Comparison of ENCODE assay signal across 20 mouse cellular contexts in the genomic region with DNA sequence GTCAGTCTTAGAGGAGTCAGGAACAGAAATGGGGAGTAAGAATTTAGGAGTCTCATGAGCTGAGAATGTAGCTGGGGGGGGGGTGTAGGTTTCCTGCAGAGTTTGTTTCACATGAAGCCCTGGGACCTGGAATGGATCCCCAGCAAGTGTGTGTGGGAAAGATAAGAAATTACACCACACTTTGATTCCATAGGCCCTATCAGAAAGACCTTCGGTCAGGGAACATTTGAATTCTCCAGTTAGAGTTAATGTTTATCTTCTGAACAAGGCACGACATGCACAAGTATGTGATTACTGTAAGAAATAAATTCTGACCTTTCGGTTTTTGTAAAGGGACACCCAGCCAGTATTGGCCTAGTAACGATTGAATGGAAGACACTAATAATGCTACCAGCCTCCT. TPM values are rescaled to one million over a fixed set of nuclear protein-coding genes. Genes with fewer than 3 reads are reported as not detected.
DNase-seq lines count a peak whose midpoint lies in the region; ATAC-seq lines count a peak whose summit lies in the region.
"Had no signal": no experiment of that assay in that cellular context is flagged by ENCODE, and none has a peak within 500 bp of the region (broad histone marks: within the 10 kb centered on the region; RNA-seq: fewer than 3 reads in every experiment).

No protein-coding gene starts in this region.

- 45% methylated on average over 4 of the region's 4 CpGs for WGBS in intestine, embryonic 16.5 days
- 88% methylated on average over 4 of the region's 4 CpGs for WGBS in forebrain, embryonic 16.5 days
- 56% methylated on average over 4 of the region's 4 CpGs for WGBS in heart, embryonic 11.5 days (ENCODE audit: insufficient replicate concordance)

- intact Hi-C loops in heart, postnatal 25 days (cut with DNase I): no loop called here

- peak; percentile 7 for DNase-seq in heart, adult 11 months
- DNase-seq in heart, postnatal 25 days (ENCODE audit: low spot score): no peak
- peak; percentile 14 for DNase-seq in c-Kit-positive CD71-positive TER-119-negative erythroid progenitor cells, embryonic 14.5 days (ENCODE audit: low read depth)
- no peak for DNase-seq in gastrocnemius, postnatal 10 days
- DNase-seq: cerebellum, adult 9-10 months; kidney, postnatal 10 days; right cerebral cortex, postnatal 4 days; thymus, postnatal 25 days had no signal

- H3K4me3 ChIP-seq in intestine, embryonic 16.5 days (ENCODE audit: low read length): no peak overlapping the region
- H3K4me3 ChIP-seq in forebrain, embryonic 16.5 days (replicated peaks; ENCODE audit: low read length): no peak overlapping the region
- no peak overlapping the region for H3K4me3 ChIP-seq in heart, embryonic 11.5 days (ENCODE audit: low read depth, low read length)
- H3K4me3 ChIP-seq: hindbrain, embryonic 15.5 days; megakaryocyte, embryonic 14.5 days had no signal

- peak; percentile 94 for ATAC-seq in intestine, embryonic 16.5 days
- peak; percentile 31; the same call in 1 of the 2 replicates for ATAC-seq in megakaryocyte progenitor cell, adult 5-6 weeks (replicated peaks; ENCODE audit: poor library complexity)
- no peak for ATAC-seq in forebrain, embryonic 16.5 days
- no peak for ATAC-seq in heart, embryonic 11.5 days (replicated peaks; ENCODE audit: insufficient number of reproducible peaks, low FRiP score, low TSS enrichment)

- peak overlapping the region; percentile 81 for H3K27ac ChIP-seq in intestine, embryonic 16.5 days (ENCODE audit: low read length)
- no peak overlapping the region for H3K27ac ChIP-seq in forebrain, embryonic 16.5 days (ENCODE audit: low read length)
- no peak overlapping the region for H3K27ac ChIP-seq in heart, embryonic 11.5 days (ENCODE audit: low read depth, low read length)
- H3K27ac ChIP-seq: hindbrain, embryonic 15.5 days had no signal

- H3K9ac ChIP-seq in intestine, embryonic 16.5 days (ENCODE audit: low read depth, low read length): no peak overlapping the region
- no peak overlapping the region for H3K9ac ChIP-seq in forebrain, embryonic 16.5 days (replicated peaks; ENCODE audit: low read depth, low read length)
- no peak overlapping the region for H3K9ac ChIP-seq in heart, embryonic 11.5 days (ENCODE audit: low read depth, low read length)
- H3K9ac ChIP-seq: hindbrain, embryonic 15.5 days had no signal

- H3K4me2 ChIP-seq in intestine, embryonic 16.5 days (ENCODE audit: low read depth, low read length): no peak overlapping the region; the same call in 1 of the 2 replicates
- H3K4me2 ChIP-seq in forebrain, embryonic 16.5 days (ENCODE audit: low read length): no peak overlapping the region
- no peak overlapping the region for H3K4me2 ChIP-seq in heart, embryonic 11.5 days
- H3K4me2 ChIP-seq: hindbrain, embryonic 15.5 days had no signal

- no peaks in the 10 kb centered on the region for H3K36me3 ChIP-seq in intestine, embryonic 16.5 days (ENCODE audit: control insufficient read depth, insufficient read depth, low read length)
- H3K36me3 ChIP-seq in forebrain, embryonic 16.5 days (ENCODE audit: control insufficient read depth, insufficient read depth): no peaks in the 10 kb centered on the region
- H3K36me3 ChIP-seq in heart, embryonic 11.5 days (ENCODE audit: control insufficient read depth, insufficient read depth, low read length): no peaks in the 10 kb centered on the region
- H3K36me3 ChIP-seq: hindbrain, embryonic 15.5 days had no signal

- no peaks in the 10 kb centered on the region for H3K27me3 ChIP-seq in intestine, embryonic 16.5 days (replicated peaks; ENCODE audit: control insufficient read depth, insufficient read depth, low read length)
- no peaks in the 10 kb centered on the region for H3K27me3 ChIP-seq in forebrain, embryonic 16.5 days (replicated peaks; ENCODE audit: control insufficient read depth, insufficient read depth, low read length)
- no peaks in the 10 kb centered on the region for H3K27me3 ChIP-seq in heart, embryonic 11.5 days (ENCODE audit: control insufficient read depth, insufficient read depth, low read length)
- H3K27me3 ChIP-seq: hindbrain, embryonic 15.5 days had no signal

- H3K9me3 ChIP-seq in intestine, embryonic 16.5 days (ENCODE audit: control insufficient read depth, low read length): no peaks in the 10 kb centered on the region; the same call in 1 of the 2 replicates
- no peaks in the 10 kb centered on the region for H3K9me3 ChIP-seq in forebrain, embryonic 16.5 days (ENCODE audit: control insufficient read depth, low read length)
- no peaks in the 10 kb centered on the region for H3K9me3 ChIP-seq in heart, embryonic 11.5 days (replicated peaks; ENCODE audit: control insufficient read depth, low read length)
- H3K9me3 ChIP-seq: hindbrain, embryonic 15.5 days had no signal

- no peaks in the 10 kb centered on the region for H3K4me1 ChIP-seq in intestine, embryonic 16.5 days (ENCODE audit: control insufficient read depth, insufficient read depth, low read length)
- no peaks in the 10 kb centered on the region for H3K4me1 ChIP-seq in forebrain, embryonic 16.5 days (replicated peaks; ENCODE audit: control insufficient read depth, insufficient read depth, low read length)
- no peaks in the 10 kb centered on the region for H3K4me1 ChIP-seq in heart, embryonic 11.5 days (ENCODE audit: control insufficient read depth, insufficient read depth, low read length)
- H3K4me1 ChIP-seq: hindbrain, embryonic 15.5 days; megakaryocyte, embryonic 14.5 days had no signal

RNA-seq across cellular contexts. Expression of a gene that starts 37.6 kb away (rescaled TPM):
- not detected for total RNA-seq in heart, postnatal 25 days (2021)
- 0.22 and 0.76 TPM in 2 replicates for polyA plus RNA-seq in intestine, embryonic 16.5 days (2015; fragmentation: Nextera tagmentation; extraction: Ambion mirVana)
- total RNA-seq in megakaryocyte progenitor cell, adult 5-6 weeks (2015): not detected in 2 replicates
- not detected in 2 replicates for total RNA-seq in megakaryocyte progenitor cell, adult 5-6 weeks (2017)
- not detected for total RNA-seq in gastrocnemius, postnatal 10 days (2021)
- polyA plus RNA-seq in forebrain, embryonic 16.5 days (2015; fragmentation: Nextera tagmentation; extraction: Ambion mirVana): not detected in 2 replicates
- polyA plus RNA-seq in heart, embryonic 11.5 days (2014; fragmentation: Nextera tagmentation; extraction: Ambion mirVana): not detected in 2 replicates
- total RNA-seq: layer of hippocampus, adult 8-10 months; left cerebral cortex, postnatal 25 days; midbrain, postnatal 0 days had no signal
- polyA plus RNA-seq: heart, embryonic 14.5 days; hindbrain, embryonic 15.5 days; lung, embryonic 16.5 days; midbrain, postnatal 0 days; neural tube, embryonic 11.5 days had no signal

RNA-seq across cellular contexts. Expression of a gene that starts 45.1 kb away (rescaled TPM):
- 1 to 10 TPM; 2.1 to 2.2 TPM for total RNA-seq in heart, postnatal 25 days (2021)
- polyA plus RNA-seq in intestine, embryonic 16.5 days (2015; fragmentation: Nextera tagmentation; extraction: Ambion mirVana): 56.3 and 66.1 TPM in 2 replicates
- 109 and 117 TPM in 2 replicates for total RNA-seq in megakaryocyte progenitor cell, adult 5-6 weeks (2015)
- 116 and 131 TPM in 2 replicates for total RNA-seq in megakaryocyte progenitor cell, adult 5-6 weeks (2017)
- 1 to 10 TPM; 5.0 to 6.5 TPM for total RNA-seq in gastrocnemius, postnatal 10 days (2021)
- polyA plus RNA-seq in forebrain, embryonic 16.5 days (2015; fragmentation: Nextera tagmentation; extraction: Ambion mirVana): 57.8 and 59.8 TPM in 2 replicates
- 56.0 and 61.4 TPM in 2 replicates for polyA plus RNA-seq in heart, embryonic 11.5 days (2014; fragmentation: Nextera tagmentation; extraction: Ambion mirVana)

Comparison
In these comparisons a context has a peak if more than half of its experiments do, and no peak if none do; other contexts are left out.
1. DNase-seq: peak in heart, adult 11 months (single experiment) and c-Kit-positive CD71-positive TER-119-negative erythroid progenitor cells, embryonic 14.5 days (single experiment); none in heart, postnatal 25 days (single experiment) and gastrocnemius, postnatal 10 days (single experiment).
2. ATAC-seq: peak in intestine, embryonic 16.5 days (single experiment) and megakaryocyte progenitor cell, adult 5-6 weeks (single experiment); none in forebrain, embryonic 16.5 days (single experiment) and heart, embryonic 11.5 days (single experiment).
3. RNA of a gene that starts 45.1 kb away (total RNA-seq): 109 to 131 TPM in megakaryocyte progenitor cell, adult 5-6 weeks; 5.0 to 6.5 TPM in gastrocnemius, postnatal 10 days and 2.1 to 2.2 TPM in heart, postnatal 25 days; every median in the first group is over 10 times any median in the second.